Mouse (Mus musculus): ENCODE results near the gene Slc5a2.

GRCm38 (mm10) chr7:128296514-128296913 lies 31.1 kb downstream of the Slc5a2 start:
- no peak for TF ChIP-seq CTCF (conservative IDR thresholded peaks at IDR 0.05; ENCODE audit: low read length)
- TF ChIP-seq POU5F1 (IDR thresholded peaks at IDR 0.05; ENCODE audit: borderline replicate concordance, low read length): no peak
